Mouse (Mus musculus): ENCODE measurements at regions not wholly inside any gene's neighbourhood (a gene's known extent, or its start where the extent isn't known, plus 50 kb on each side); places are given as distances from the start of the nearest gene placed in this dataset.
"Not testable (repeated sequence)": the region's sequence is repeated elsewhere in the genome, so short reads cannot be mapped to it uniquely, and the experiment has no call there.

GRCm38 (mm10) chr12:61989471-61989870, 466.5 kb downstream of the Lrfn5 start:
- H3K4me2 ChIP-seq (ENCODE audit: low read depth), result no peak overlapping the region
- no peaks in the 10 kb centered on the region for H3K27me3 ChIP-seq (ENCODE audit: insufficient read depth, low read length)
- H3K9me3 ChIP-seq (ENCODE audit: low read length), result no peaks in the 10 kb centered on the region
- H3K36me3 ChIP-seq (ENCODE audit: insufficient read depth), result no peaks in the 10 kb centered on the region
- ATAC-seq, result no peak; the same call in 1 of the 2 replicates
- WGBS, result 53% methylated on average over 3 of the region's 3 CpGs
- H3K9ac ChIP-seq, result no peak overlapping the region
- no peak overlapping the region for H3K27ac ChIP-seq (ENCODE audit: low read depth, low read length)
- H3K4me3 ChIP-seq (ENCODE audit: low read depth, low read length), result no peak overlapping the region
- no peak for TF ChIP-seq CTCF (IDR thresholded peaks at IDR 0.05; ENCODE audit: low read depth)
- DNase-seq, result peak; percentile 40
- no peaks in the 10 kb centered on the region for H3K4me1 ChIP-seq (ENCODE audit: insufficient read depth)

DNA sequence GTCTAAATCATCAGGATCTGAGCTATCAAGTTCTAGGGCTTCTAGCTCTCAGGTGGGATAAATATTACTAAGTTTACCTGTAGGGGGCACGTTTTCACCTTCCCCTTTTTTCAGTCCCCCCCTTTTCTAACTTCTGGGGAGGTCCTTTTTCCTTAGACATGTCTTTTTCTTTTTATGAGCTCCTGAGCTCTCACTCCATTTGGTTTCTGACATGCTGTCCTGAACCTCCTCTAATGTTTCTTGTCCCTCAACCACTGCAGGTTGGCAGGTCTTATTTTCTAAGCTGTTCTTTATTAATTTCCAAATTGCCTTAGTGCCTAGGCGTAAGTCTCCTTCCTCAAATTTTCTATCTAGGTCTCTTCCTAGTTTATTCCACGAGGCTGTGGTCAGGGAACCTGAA, 470.9 kb downstream of the Lrfn5 start:
- H3K36me3 ChIP-seq (ENCODE audit: insufficient read depth); H3K4me3 ChIP-seq (ENCODE audit: low read depth, low read length); H3K4me2 ChIP-seq (ENCODE audit: low read depth); DNase-seq; H3K27ac ChIP-seq (ENCODE audit: low read depth, low read length); H3K27me3 ChIP-seq (ENCODE audit: insufficient read depth, low read length); H3K9ac ChIP-seq; H3K4me1 ChIP-seq (ENCODE audit: insufficient read depth); ATAC-seq; H3K9me3 ChIP-seq (ENCODE audit: low read length): not testable (repeated sequence)
- 75% methylated on average over 3 of the region's 3 CpGs for WGBS

DNA sequence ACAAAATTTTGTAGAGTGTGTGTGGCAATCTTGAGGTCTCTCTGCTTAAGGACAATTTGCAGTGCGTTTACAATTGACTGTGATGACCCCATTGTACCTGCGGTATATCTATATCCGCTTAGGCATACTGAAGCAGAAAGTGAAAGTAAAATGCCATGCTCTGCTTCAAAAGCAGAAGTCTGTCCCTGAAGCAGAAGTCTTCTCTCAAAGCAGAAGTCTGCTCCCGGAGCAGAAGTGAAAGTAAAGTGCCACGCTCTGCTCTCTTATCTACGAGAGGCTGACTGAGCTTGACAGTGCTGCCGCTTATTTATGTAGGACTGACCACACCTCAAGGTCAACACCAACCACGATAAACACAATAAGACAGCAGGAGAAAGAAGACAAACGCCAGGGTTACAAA, 471.3 kb downstream of the Lrfn5 start:
- no peak for TF ChIP-seq CTCF (IDR thresholded peaks at IDR 0.05; ENCODE audit: low read depth)
- Histone ChIP-seq H3K9me3 (ENCODE audit: low read length) (no peaks in the 10 kb centered on the region), H3K4me3 (ENCODE audit: low read depth, low read length) (no peak overlapping the region), H3K4me1 (ENCODE audit: insufficient read depth) (no peaks in the 10 kb centered on the region), H3K27me3 (ENCODE audit: insufficient read depth, low read length) (no peaks in the 10 kb centered on the region), H3K4me2 (ENCODE audit: low read depth) (no peak overlapping the region), H3K27ac (ENCODE audit: low read depth, low read length) (no peak overlapping the region), H3K36me3 (ENCODE audit: insufficient read depth) (no peaks in the 10 kb centered on the region), H3K9ac (no peak overlapping the region)
- ATAC-seq (no peak), DNase-seq (no peak)
- 95% methylated on average over 9 of the region's 9 CpGs for WGBS

DNA sequence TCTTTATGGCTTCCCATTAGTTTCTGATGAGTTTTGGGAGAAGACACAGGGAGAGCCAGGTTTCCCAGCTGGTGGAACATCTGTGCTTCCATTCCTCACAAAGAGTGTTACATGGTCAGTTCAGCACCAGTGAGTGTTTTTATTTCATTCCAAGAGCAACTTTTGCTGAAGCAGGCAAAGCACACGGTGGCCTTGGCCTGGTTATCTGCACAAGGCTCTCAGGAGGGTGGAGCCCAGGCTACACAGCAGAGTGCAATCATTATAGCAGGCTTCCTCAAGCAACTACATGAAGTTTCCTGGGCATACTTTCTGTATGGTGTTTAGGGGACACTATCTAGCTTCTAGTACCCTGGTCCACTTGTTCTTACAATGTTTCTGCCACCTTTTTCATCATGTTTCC, 490.4 kb downstream of the Lrfn5 start:
- Histone ChIP-seq H3K4me2 (ENCODE audit: low read depth) (no peak overlapping the region), H3K9me3 (ENCODE audit: low read length) (no peaks in the 10 kb centered on the region), H3K9ac (no peak overlapping the region), H3K36me3 (ENCODE audit: insufficient read depth) (no peaks in the 10 kb centered on the region), H3K27ac (ENCODE audit: low read depth, low read length) (no peak overlapping the region), H3K27me3 (ENCODE audit: insufficient read depth, low read length) (no peaks in the 10 kb centered on the region), H3K4me3 (ENCODE audit: low read depth, low read length) (no peak overlapping the region), H3K4me1 (ENCODE audit: insufficient read depth) (no peaks in the 10 kb centered on the region)
- WGBS, result 81% methylated on average over 1 of the region's 1 CpGs
- TF ChIP-seq CTCF (IDR thresholded peaks at IDR 0.05; ENCODE audit: low read depth), result no peak
- ATAC-seq (no peak), DNase-seq (no peak)

GRCm38 (mm10) chr12:62017676-62018075, 494.7 kb downstream of the Lrfn5 start:
- ATAC-seq; H3K36me3 ChIP-seq (ENCODE audit: insufficient read depth); H3K4me1 ChIP-seq (ENCODE audit: insufficient read depth); DNase-seq; H3K4me3 ChIP-seq (ENCODE audit: low read depth, low read length); H3K9ac ChIP-seq; H3K4me2 ChIP-seq (ENCODE audit: low read depth); H3K27me3 ChIP-seq (ENCODE audit: insufficient read depth, low read length); H3K9me3 ChIP-seq (ENCODE audit: low read length); H3K27ac ChIP-seq (ENCODE audit: low read depth, low read length): not testable (repeated sequence)
- WGBS, result 87% methylated on average over 12 of the region's 12 CpGs

Data from forebrain, postnatal 0 days (tissue).